Mouse (Mus musculus): ENCODE results near the gene Mettl15. TPM values are rescaled to one million over a fixed set of nuclear protein-coding genes. Genes with fewer than 3 reads are reported as not detected.

The Mettl15 gene
- polyA plus RNA-seq, 1 experiment, result 1.9 TPM

DNA sequence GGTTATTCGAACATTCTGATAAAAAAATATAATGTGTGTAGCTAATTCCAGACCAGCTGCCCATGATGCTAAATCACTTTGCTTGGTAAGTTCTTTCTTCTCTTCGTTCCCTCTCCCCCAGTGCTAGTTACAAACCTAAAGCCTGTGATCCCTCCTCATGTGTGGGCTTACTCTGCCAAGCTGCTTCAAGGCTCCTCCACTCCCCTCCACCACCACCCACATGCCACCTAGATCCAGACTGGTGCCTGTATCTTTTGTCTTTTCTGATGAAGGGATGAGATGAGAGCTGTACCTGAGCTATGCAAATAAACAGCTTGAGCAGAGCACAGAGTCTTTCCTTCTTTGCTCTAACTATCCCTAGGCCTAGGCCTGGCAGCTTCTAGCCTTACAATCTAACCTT, 72.5 kb downstream of the Mettl15 start:
- WGBS, result 88% methylated on average over 2 of the region's 2 CpGs

GRCm38 (mm10) chr2:109182993-109183392, 97.6 kb downstream of the Mettl15 start:
- DNase-seq (ENCODE audit: low read depth, low spot score), result no peak
- WGBS, result 60% methylated on average over 3 of the region's 3 CpGs

More for the DNA sequence above, 72.5 kb downstream of the Mettl15 start:
- DNase-seq (ENCODE audit: low read depth, low spot score), result no peak

DNA sequence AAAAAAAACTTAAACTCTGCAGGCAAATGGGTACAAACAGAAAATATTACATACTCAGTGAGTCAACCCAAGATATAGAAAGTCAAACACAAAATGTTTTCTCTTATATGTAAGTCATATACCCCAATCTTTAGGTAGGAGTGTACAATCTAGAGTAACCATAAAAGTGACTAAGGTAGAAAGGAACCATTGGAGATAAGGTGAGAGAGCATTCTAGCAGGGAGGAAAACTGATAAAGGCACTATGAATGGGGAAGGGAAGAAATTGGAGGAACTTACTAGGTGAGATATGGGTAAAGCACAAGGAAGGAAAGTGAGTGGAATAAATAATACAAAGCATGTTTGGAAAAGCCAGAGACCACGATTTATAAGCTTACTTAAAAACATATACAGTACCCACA, 122.0 kb downstream of the Mettl15 start:
- 50% methylated on average over 1 of the region's 1 CpGs for WGBS
- DNase-seq (ENCODE audit: low read depth, low spot score), result no peak

DNA sequence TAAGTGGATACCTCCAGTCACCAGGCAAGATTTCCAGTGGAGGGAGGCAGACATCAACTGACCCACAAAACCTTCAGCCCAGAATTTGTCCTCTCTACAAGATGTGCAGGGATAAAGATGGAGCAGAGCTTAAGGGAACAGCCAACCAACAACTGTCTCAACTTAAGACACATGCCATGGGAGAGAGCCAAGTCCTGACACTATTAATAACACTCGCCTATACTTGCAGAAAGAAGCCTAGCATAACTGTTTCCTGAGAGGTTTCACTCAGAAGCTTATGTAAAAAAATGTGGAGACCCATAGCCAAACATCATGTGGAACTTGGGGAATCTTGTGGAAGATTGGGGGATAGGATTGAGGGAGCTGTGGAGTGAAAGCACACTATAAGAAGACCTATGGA, 124.4 kb downstream of the Mettl15 start:
- WGBS, result 81% methylated on average over 1 of the region's 1 CpGs

GRCm38 (mm10) chr2:109153402-109154050, 127.0 kb downstream of the Mettl15 start:
- 70% methylated on average over 6 of the region's 6 CpGs for WGBS
- no peak for DNase-seq (ENCODE audit: low read depth, low spot score)

More for the DNA sequence above, 124.4 kb downstream of the Mettl15 start:
- no peak for DNase-seq (ENCODE audit: low read depth, low spot score)

GRCm38 (mm10) chr2:109147292-109147691, 133.3 kb downstream of the Mettl15 start:
- DNase-seq (ENCODE audit: low read depth, low spot score), result no peak

- WGBS, result 61% methylated on average over 2 of the region's 2 CpGs
- DNase-seq (ENCODE audit: low read depth, low spot score), result no peak
These were observed 136.1 kb downstream of the Mettl15 start for GRCm38 (mm10) chr2:109144410-109144809.

DNA sequence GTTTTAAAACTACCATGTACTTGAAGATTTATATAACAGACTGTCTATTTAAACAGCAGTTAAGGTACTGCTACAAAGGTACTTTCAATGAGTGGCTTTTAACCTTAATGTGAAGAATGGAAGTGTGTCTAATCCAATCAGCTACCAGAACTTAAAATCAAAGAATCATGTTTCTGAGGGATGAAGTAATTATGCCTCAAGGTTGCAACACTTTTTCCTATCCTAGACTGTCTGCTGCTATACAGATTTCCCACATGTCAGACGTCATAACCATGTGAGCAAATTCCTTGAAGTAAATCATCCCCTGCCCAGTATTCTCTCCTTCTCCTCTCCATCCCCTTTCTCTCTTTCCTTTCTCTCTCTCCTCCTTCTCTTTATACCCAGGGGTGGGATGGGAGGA, 140.2 kb downstream of the Mettl15 start:
- 65% methylated on average over 1 of the region's 1 CpGs for WGBS
- DNase-seq (ENCODE audit: low read depth, low spot score), result no peak

DNA sequence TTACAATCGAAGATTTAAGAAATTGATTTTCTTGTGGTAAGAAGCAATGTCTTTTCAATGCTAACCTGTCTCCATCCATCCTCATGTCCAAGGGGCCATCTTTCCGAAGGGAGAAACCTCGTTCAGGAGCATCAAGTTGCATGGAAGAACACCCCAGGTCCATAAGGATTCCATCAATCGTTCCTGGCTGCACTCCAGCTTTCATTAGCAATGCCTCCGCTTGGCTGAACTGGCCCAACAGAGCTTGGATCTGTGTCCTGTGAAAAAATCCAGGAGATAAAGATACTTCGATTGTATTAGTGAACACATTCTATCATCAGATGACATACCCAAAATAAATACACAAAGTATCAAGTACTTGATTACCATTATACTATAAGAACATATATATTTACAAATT, 143.3 kb downstream of the Mettl15 start:
- 87% methylated on average over 6 of the region's 6 CpGs for WGBS

GRCm38 (mm10) chr2:109130718-109131117, 149.8 kb downstream of the Mettl15 start:
- 82% methylated on average over 3 of the region's 3 CpGs for WGBS

More for the DNA sequence above, 143.3 kb downstream of the Mettl15 start:
- DNase-seq (ENCODE audit: low read depth, low spot score), result no peak

DNA sequence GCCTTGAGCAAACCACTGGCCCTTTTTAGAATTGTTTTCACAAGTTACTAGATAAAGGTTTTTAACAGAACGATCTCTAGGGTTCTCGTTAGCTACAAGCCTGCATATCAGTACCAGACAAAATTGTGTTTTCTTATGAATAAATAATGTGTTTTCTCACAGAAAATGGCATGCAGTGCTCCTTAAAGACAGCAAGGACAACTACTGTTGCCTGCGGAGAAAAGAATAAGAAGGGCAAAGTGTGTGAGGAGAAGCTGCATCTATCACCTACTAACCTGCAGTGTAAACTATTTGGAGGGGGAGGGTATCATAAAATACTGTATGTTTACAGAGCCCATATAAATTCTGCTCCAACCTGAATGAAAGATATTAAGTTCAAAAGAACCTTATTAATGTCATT, 150.6 kb downstream of the Mettl15 start:
- WGBS, result 93% methylated on average over 3 of the region's 3 CpGs
- no peak for DNase-seq (ENCODE audit: low read depth, low spot score)

More at GRCm38 (mm10) chr2:109130718-109131117, 149.8 kb downstream of the Mettl15 start:
- no peak for DNase-seq (ENCODE audit: low read depth, low spot score)

DNA sequence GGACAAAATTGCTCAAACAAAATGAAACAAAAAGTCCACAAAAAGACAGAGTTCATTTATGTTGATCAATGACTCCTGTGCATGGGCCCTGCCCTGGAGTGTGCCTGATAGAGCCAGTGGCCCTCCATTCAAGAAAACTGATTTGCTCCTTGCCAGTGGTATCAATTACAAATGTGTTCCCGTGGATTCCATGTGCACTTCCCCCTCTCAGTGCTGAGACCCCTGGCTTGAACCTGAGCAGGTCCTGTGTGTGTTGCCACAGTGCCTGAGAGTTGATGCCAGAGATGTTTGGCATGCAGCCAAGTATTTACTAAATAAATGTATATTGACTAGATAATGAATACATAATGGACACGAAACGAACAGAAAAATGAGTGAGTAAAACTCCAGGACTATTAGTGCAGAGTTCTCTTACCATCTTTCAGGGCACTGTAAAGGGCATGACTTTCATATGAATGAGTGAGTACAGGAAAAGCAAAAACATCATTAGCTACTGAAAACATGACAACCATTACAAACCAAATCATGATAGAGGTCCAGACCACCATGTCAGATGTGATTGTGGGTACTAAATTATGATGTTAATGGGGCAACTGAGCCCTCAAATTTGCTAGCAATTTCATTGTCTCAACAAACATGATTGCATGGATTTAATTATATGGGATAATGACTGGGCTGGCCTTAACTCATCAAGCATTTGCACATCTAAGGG, 174.6 kb downstream of the Mettl15 start:
- WGBS, result 74% methylated on average over 3 of the region's 3 CpGs
- DNase-seq (ENCODE audit: low read depth, low spot score), result no peak

GRCm38 (mm10) chr2:109049686-109050085, 230.9 kb downstream of the Mettl15 start:
- 78% methylated on average over 2 of the region's 2 CpGs for WGBS

More at GRCm38 (mm10) chr2:109049686-109050085, 230.9 kb downstream of the Mettl15 start:
- DNase-seq (ENCODE audit: low read depth, low spot score), result no peak

Other genes with a start within 250 kb of the Mettl15 start
- 0.76 and 0.80 TPM in 2 replicates for gene Kif18a, start within 50 bp of the Mettl15 start, polyA plus RNA-seq (2012; rRNA removed)